In genomic region chr2:152829367-152829881, GRCm38 (mm10) we compare ENCODE assay signal across 7 mouse cellular contexts. TPM values are rescaled to one million over a fixed set of nuclear protein-coding genes. Genes with fewer than 3 reads are reported as not detected.
DNase-seq lines count a peak whose midpoint lies in the region; ATAC-seq and TF ChIP-seq lines count a peak whose summit lies in the region.

No protein-coding gene starts in this region.

- no peaks in the 10 kb centered on the region for H3K36me3 ChIP-seq in spleen, adult 2 months (ENCODE audit: control insufficient read depth, insufficient read depth, low read length)
- peaks cover 35% of the 10 kb centered on the region for H3K36me3 ChIP-seq in hindbrain, embryonic 10.5 days
- no peaks in the 10 kb centered on the region for H3K36me3 ChIP-seq in midbrain, embryonic 16.5 days (ENCODE audit: control insufficient read depth, insufficient read depth, low read length)

- H3K9me3 ChIP-seq in hindbrain, embryonic 10.5 days: no peaks in the 10 kb centered on the region
- no peaks in the 10 kb centered on the region for H3K9me3 ChIP-seq in midbrain, embryonic 16.5 days (replicated peaks; ENCODE audit: control insufficient read depth, low read length, poor library complexity, severe bottlenecking)

- intact Hi-C loops in left cerebral cortex, postnatal 4 days (cut with DNase I): loop anchor here (10.0 kb wide), 1 partner anchor 65 kb away; no protein-coding TSS in a partner anchor

- no peak overlapping the region for H3K27ac ChIP-seq in spleen, adult 2 months (ENCODE audit: insufficient read depth, low read length)
- H3K27ac ChIP-seq in hindbrain, embryonic 10.5 days: peak overlapping the region; percentile 100
- peak overlapping the region; percentile 97 for H3K27ac ChIP-seq in midbrain, embryonic 16.5 days (ENCODE audit: low read length)

- no peaks in the 10 kb centered on the region for H3K27me3 ChIP-seq in spleen, adult 2 months (ENCODE audit: control insufficient read depth, insufficient read depth, low read length)
- no peaks in the 10 kb centered on the region for H3K27me3 ChIP-seq in hindbrain, embryonic 10.5 days (ENCODE audit: insufficient read depth, poor library complexity, severe bottlenecking)
- H3K27me3 ChIP-seq in midbrain, embryonic 16.5 days (ENCODE audit: control insufficient read depth, insufficient read depth, low read depth, low read length): no peaks in the 10 kb centered on the region

- ATAC-seq in midbrain, embryonic 16.5 days: no peak

- H3K4me3 ChIP-seq in spleen, adult 2 months (ENCODE audit: extremely low read depth, insufficient read depth, insufficient read length): peak overlapping the region; percentile 32
- peak overlapping the region; percentile 75 for H3K4me3 ChIP-seq in hindbrain, embryonic 10.5 days
- peak overlapping the region; percentile 74 for H3K4me3 ChIP-seq in midbrain, embryonic 16.5 days (ENCODE audit: low read depth, low read length)

- DNase-seq in spleen, adult 2 months (ENCODE audit: low read depth in 1 of 2, low spot score in 2 of 2): no peak
- DNase-seq in spleen, postnatal 14 days (ENCODE audit: low spot score in 2 of 2): no peak
- DNase-seq in cerebellum, postnatal 36 days: peak; percentile 57 to 62
- no peak for DNase-seq in hindbrain, embryonic 10.5 days (ENCODE audit: low spot score)
- peak; percentile 77 for DNase-seq in left cerebral cortex, postnatal 4 days
- DNase-seq in urinary bladder, postnatal 4 days (ENCODE audit: low spot score in 2 of 2): no peak

- peak overlapping the region; percentile 88 for H3K9ac ChIP-seq in midbrain, embryonic 16.5 days (ENCODE audit: low read depth, low read length)

- WGBS in spleen, adult 2 months: 85% methylated on average over 23 of the region's 23 CpGs
- 85% methylated on average over 23 of the region's 23 CpGs for WGBS in hindbrain, embryonic 10.5 days
- 61% methylated on average over 23 of the region's 23 CpGs for WGBS in midbrain, embryonic 16.5 days

- TF ChIP-seq CTCF in spleen, adult 2 months (IDR thresholded peaks at IDR 0.05; ENCODE audit: extremely low read depth, insufficient read depth, insufficient read length, insufficient replicate concordance): no peak

- peaks cover 12% of the 10 kb centered on the region; the same call in 1 of the 2 replicates for H3K4me1 ChIP-seq in spleen, adult 2 months (ENCODE audit: control insufficient read depth, insufficient read depth, insufficient read length)
- H3K4me1 ChIP-seq in hindbrain, embryonic 10.5 days (replicated peaks): peaks cover 55% of the 10 kb centered on the region
- H3K4me1 ChIP-seq in midbrain, embryonic 16.5 days (ENCODE audit: control insufficient read depth, insufficient read depth, low read length): peaks cover 53% of the 10 kb centered on the region

- TF ChIP-seq POLR2A in spleen, adult 2 months (IDR thresholded peaks at IDR 0.05; ENCODE audit: low read depth, low read length): no peak

- peak overlapping the region; percentile 86 for H3K4me2 ChIP-seq in midbrain, embryonic 16.5 days (ENCODE audit: low read length)

RNA-seq across cellular contexts. Expression of gene Bcl2l1, which starts 2.1 kb away (rescaled TPM):
- 36.2 and 57.4 TPM in 2 replicates for polyA plus RNA-seq in spleen, adult 2 months (2012; rRNA removed)
- polyA plus RNA-seq in hindbrain, embryonic 10.5 days (2016; fragmentation: Nextera tagmentation; extraction: Ambion mirVana): 110 and 128 TPM in 2 replicates
- total RNA-seq in left cerebral cortex, postnatal 4 days (2021): 100 to 1,000 TPM; 113 to 116 TPM
- 186 and 194 TPM in 2 replicates for polyA plus RNA-seq in midbrain, embryonic 16.5 days (2015; fragmentation: Nextera tagmentation; extraction: Ambion mirVana)

RNA-seq across cellular contexts. Expression of gene Tpx2, which starts 18.3 kb away (rescaled TPM):
- 2.0 and 2.2 TPM in 2 replicates for polyA plus RNA-seq in spleen, adult 2 months (2012; rRNA removed)
- 106 and 137 TPM in 2 replicates for polyA plus RNA-seq in hindbrain, embryonic 10.5 days (2016; fragmentation: Nextera tagmentation; extraction: Ambion mirVana)
- total RNA-seq in left cerebral cortex, postnatal 4 days (2021): 10 to 100 TPM in 1 of 2 experiments, 1 to 10 TPM in 1; 9.8 to 11.0 TPM
- 10.5 and 11.1 TPM in 2 replicates for polyA plus RNA-seq in midbrain, embryonic 16.5 days (2015; fragmentation: Nextera tagmentation; extraction: Ambion mirVana)

Comparison
In these comparisons a context has a peak if more than half of its experiments do, and no peak if none do; other contexts are left out.
1. DNase-seq: peak in cerebellum, postnatal 36 days (2 of 2) and left cerebral cortex, postnatal 4 days (single experiment); none in spleen, adult 2 months (0 of 2), spleen, postnatal 14 days (0 of 2), hindbrain, embryonic 10.5 days (single experiment) and urinary bladder, postnatal 4 days (0 of 2).
2. Peak in every context shown above with its lines, with median percentiles within 50 percentile points of each other: H3K4me3 ChIP-seq.